In the genomic region with DNA sequence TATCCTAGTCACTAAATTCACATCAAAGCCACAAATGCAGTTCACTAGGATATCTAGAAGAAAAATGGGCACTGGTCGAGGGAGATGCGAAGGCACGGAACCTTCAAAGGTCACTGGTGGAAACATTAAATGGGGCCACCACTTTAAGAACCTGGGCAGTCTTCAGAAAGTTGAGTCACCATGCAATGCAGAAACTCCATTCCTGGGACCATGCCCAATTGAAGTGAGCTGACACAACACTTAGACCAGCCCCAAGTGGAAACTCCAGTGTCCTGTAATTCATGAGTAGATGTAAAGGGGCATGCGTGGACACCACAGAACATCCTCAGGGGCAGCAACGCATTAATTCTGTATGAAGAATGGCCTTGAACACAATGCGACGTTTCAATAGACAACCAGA, we compare ENCODE assay signal across 33 mouse cellular contexts. TPM values are rescaled to one million over a fixed set of nuclear protein-coding genes. Genes with fewer than 3 reads are reported as not detected.
DNase-seq lines count a peak whose midpoint lies in the region; ATAC-seq lines count a peak whose summit lies in the region.
"Had no signal": no experiment of that assay in that cellular context is flagged by ENCODE, and none has a peak within 500 bp of the region (broad histone marks: within the 10 kb centered on the region; RNA-seq: fewer than 3 reads in every experiment).

No protein-coding gene starts in this region.

- no peak for ATAC-seq in forebrain, embryonic 12.5 days (ENCODE audit: low FRiP score)
- ATAC-seq in forebrain, embryonic 14.5 days: no peak
- no peak for ATAC-seq in monocyte, adult 5-6 weeks (replicated peaks; ENCODE audit: insufficient number of reproducible peaks, low FRiP score, low TSS enrichment, poor library complexity, severe bottlenecking)
- ATAC-seq: forebrain, postnatal 0 days; hindbrain, embryonic 16.5 days; intestine, embryonic 15.5 days had no signal

- no peaks in the 10 kb centered on the region for H3K27me3 ChIP-seq in forebrain, embryonic 12.5 days
- no peaks in the 10 kb centered on the region for H3K27me3 ChIP-seq in forebrain, embryonic 14.5 days (replicated peaks; ENCODE audit: control insufficient read depth, insufficient read depth, low read length)
- H3K27me3 ChIP-seq: embryonic facial prominence, embryonic 12.5 days; heart, embryonic 15.5 days; intestine, embryonic 15.5 days; limb, embryonic 12.5 days; liver, embryonic 15.5 days; lung, embryonic 15.5 days; stomach, embryonic 15.5 days had no signal

- peaks cover 37% of the 10 kb centered on the region for H3K36me3 ChIP-seq in forebrain, embryonic 12.5 days (replicated peaks)
- H3K36me3 ChIP-seq in forebrain, embryonic 14.5 days (ENCODE audit: control insufficient read depth, insufficient read depth, low read length): peaks cover 39% of the 10 kb centered on the region

- no peak overlapping the region for H3K9ac ChIP-seq in forebrain, embryonic 12.5 days
- H3K9ac ChIP-seq in forebrain, embryonic 14.5 days (ENCODE audit: low read length): no peak overlapping the region
- H3K9ac ChIP-seq: embryonic facial prominence, embryonic 12.5 days; forebrain, postnatal 0 days; heart, embryonic 15.5 days; intestine, embryonic 15.5 days; limb, embryonic 12.5 days; liver, embryonic 15.5 days; lung, embryonic 15.5 days; stomach, embryonic 15.5 days had no signal

- DNase-seq in forebrain, embryonic 14.5 days (ENCODE audit: low spot score): no peak
- peak; percentile 35 for DNase-seq in retina, postnatal 1 day
- DNase-seq in retina, embryonic 14.5 days (ENCODE audit: low spot score): no peak
- DNase-seq in NIH3T3 (ENCODE audit: low read depth): peak; percentile 50
- DNase-seq: cerebellum, adult 11 months; cerebellum, adult 9-10 months; embryo, embryonic 11 days; forebrain, postnatal 0 days; gastrocnemius, postnatal 14 days; kidney, adult 2 months; kidney, postnatal 36 days; lung, postnatal 36 days; right cerebral cortex, postnatal 25 days had no signal

- no peak overlapping the region for H3K4me3 ChIP-seq in forebrain, embryonic 12.5 days (replicated peaks)
- no peak overlapping the region for H3K4me3 ChIP-seq in forebrain, embryonic 14.5 days (ENCODE audit: low read depth, low read length)
- H3K4me3 ChIP-seq: embryonic facial prominence, embryonic 12.5 days; forebrain, embryonic 10.5 days; heart, embryonic 10.5 days; heart, embryonic 15.5 days; intestine, embryonic 15.5 days; layer of hippocampus, adult 2 months; left cerebral cortex, adult 2 months; limb, embryonic 12.5 days; liver, embryonic 15.5 days; lung, embryonic 15.5 days; megakaryocyte, embryonic 14.5 days; stomach, embryonic 15.5 days had no signal

- H3K4me1 ChIP-seq in forebrain, embryonic 12.5 days: peaks cover 14% of the 10 kb centered on the region
- H3K4me1 ChIP-seq in forebrain, embryonic 14.5 days (ENCODE audit: control insufficient read depth, insufficient read depth, low read length): peaks cover 12% of the 10 kb centered on the region

- no peak overlapping the region for H3K4me2 ChIP-seq in forebrain, embryonic 12.5 days
- H3K4me2 ChIP-seq in forebrain, embryonic 14.5 days (ENCODE audit: low read length): no peak overlapping the region
- H3K4me2 ChIP-seq: embryonic facial prominence, embryonic 12.5 days; heart, embryonic 15.5 days; intestine, embryonic 15.5 days; limb, embryonic 12.5 days; liver, embryonic 15.5 days; lung, embryonic 15.5 days; stomach, embryonic 15.5 days had no signal

- WGBS in forebrain, embryonic 12.5 days: 87% methylated on average over 7 of the region's 7 CpGs
- WGBS in forebrain, embryonic 14.5 days: 84% methylated on average over 7 of the region's 7 CpGs

- H3K27ac ChIP-seq in forebrain, embryonic 12.5 days: 0 out of 2 replicates have a peak overlapping the region, but pooled peaks have one; percentile 36
- H3K27ac ChIP-seq in forebrain, embryonic 14.5 days (ENCODE audit: low read depth, low read length): no peak overlapping the region
- H3K27ac ChIP-seq: embryonic facial prominence, embryonic 12.5 days; forebrain, embryonic 10.5 days; heart, embryonic 10.5 days; heart, embryonic 15.5 days; intestine, embryonic 15.5 days; layer of hippocampus, adult 2 months; left cerebral cortex, adult 2 months; limb, embryonic 12.5 days; liver, embryonic 15.5 days; lung, embryonic 15.5 days; stomach, embryonic 15.5 days had no signal

- no peaks in the 10 kb centered on the region for H3K9me3 ChIP-seq in forebrain, embryonic 12.5 days
- H3K9me3 ChIP-seq in forebrain, embryonic 14.5 days (replicated peaks; ENCODE audit: control insufficient read depth, low read length): no peaks in the 10 kb centered on the region
- H3K9me3 ChIP-seq: embryonic facial prominence, embryonic 12.5 days; forebrain, embryonic 10.5 days; heart, embryonic 10.5 days; heart, embryonic 15.5 days; intestine, embryonic 15.5 days; limb, embryonic 12.5 days; liver, embryonic 15.5 days; lung, embryonic 15.5 days; megakaryocyte, embryonic 14.5 days; stomach, embryonic 15.5 days had no signal

RNA-seq across cellular contexts. Expression of a gene that starts 5.9 kb away (rescaled TPM):
- polyA plus RNA-seq in forebrain, embryonic 12.5 days (2016; fragmentation: Nextera tagmentation; extraction: Ambion mirVana): 3,644 and 3,855 TPM in 2 replicates
- polyA plus RNA-seq in forebrain, embryonic 14.5 days (2014; fragmentation: Nextera tagmentation; extraction: Ambion mirVana): 2,465 and 2,793 TPM in 2 replicates
- 118 to 170 TPM (median 138 TPM) in 3 replicates for total RNA-seq in monocyte, adult 5-6 weeks (2017)

RNA-seq across cellular contexts. Expression of a gene that starts 38.2 kb away (rescaled TPM):
- 45.5 and 48.6 TPM in 2 replicates for polyA plus RNA-seq in forebrain, embryonic 12.5 days (2016; fragmentation: Nextera tagmentation; extraction: Ambion mirVana)
- 52.7 and 57.0 TPM in 2 replicates for polyA plus RNA-seq in forebrain, embryonic 14.5 days (2014; fragmentation: Nextera tagmentation; extraction: Ambion mirVana)
- 11.2 to 17.2 TPM (median 16.3 TPM) in 3 replicates for total RNA-seq in monocyte, adult 5-6 weeks (2017)

RNA-seq across cellular contexts. Expression of a gene that starts 56.1 kb away (rescaled TPM):
- polyA plus RNA-seq in forebrain, embryonic 12.5 days (2016; fragmentation: Nextera tagmentation; extraction: Ambion mirVana): 0.92 and 1.5 TPM in 2 replicates
- polyA plus RNA-seq in forebrain, embryonic 14.5 days (2014; fragmentation: Nextera tagmentation; extraction: Ambion mirVana): not detected in 2 replicates
- 0.19 TPM in 1 of 3 replicates, not detected in the others for total RNA-seq in monocyte, adult 5-6 weeks (2017)
- total RNA-seq: heart, postnatal 25 days; layer of hippocampus, adult 2 months; layer of hippocampus, postnatal 14 days; left cerebral cortex, adult 2 months; left cerebral cortex, postnatal 25 days; liver, adult 2 months had no signal
- polyA plus RNA-seq: forebrain, postnatal 0 days; kidney, adult 2 months; kidney, embryonic 16.5 days; liver, adult 2 months had no signal

Comparison
In these comparisons a context has a peak if more than half of its experiments do, and no peak if none do; other contexts are left out.
1. DNase-seq: peak in retina, postnatal 1 day (single experiment) and NIH3T3 (single experiment); none in forebrain, embryonic 14.5 days (single experiment) and retina, embryonic 14.5 days (single experiment).